Mouse (Mus musculus): ENCODE measurements around the gene Szt2.

GRCm38 (mm10) chr4:118432332-118432731, 23.3 kb upstream of the Szt2 start:
- TF ChIP-seq CTCF (IDR thresholded peaks at IDR 0.05), result no peak
- TF ChIP-seq POLR2A (IDR thresholded peaks at IDR 0.05; ENCODE audit: insufficient read depth, low read depth, low read length), result no peak
